Mouse (Mus musculus): ENCODE results near the gene Naxd.
"Not testable (repeated sequence)": the region's sequence is repeated elsewhere in the genome, so short reads cannot be mapped to it uniquely, and the experiment has no call there.

Naxd gene

DNA sequence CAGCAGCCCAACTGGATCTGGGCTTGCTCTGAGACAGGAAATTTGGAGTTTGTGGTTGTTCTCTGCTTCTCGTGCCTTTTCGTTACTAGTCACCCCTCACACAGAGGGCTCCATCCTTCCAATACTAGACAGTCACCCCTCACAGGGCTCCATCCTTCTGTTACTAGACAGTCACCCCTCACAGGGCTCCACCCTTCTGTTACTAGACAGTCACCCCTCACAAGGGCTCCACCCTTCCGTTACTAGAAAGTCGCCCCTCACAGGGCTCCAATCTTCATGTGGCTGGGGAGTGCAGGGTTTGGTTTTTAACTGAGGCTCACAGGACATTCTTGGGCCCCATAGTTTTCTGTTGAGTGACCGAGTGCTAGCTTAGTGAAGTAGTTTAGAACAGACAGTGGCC lies 15.9 kb downstream of the Naxd start:
- no peak for DNase-seq (ENCODE audit: low spot score)

GRCm38 (mm10) chr8:11516292-11516691 lies 19.0 kb downstream of the Naxd start:
- no peak for DNase-seq (ENCODE audit: low spot score)

DNA sequence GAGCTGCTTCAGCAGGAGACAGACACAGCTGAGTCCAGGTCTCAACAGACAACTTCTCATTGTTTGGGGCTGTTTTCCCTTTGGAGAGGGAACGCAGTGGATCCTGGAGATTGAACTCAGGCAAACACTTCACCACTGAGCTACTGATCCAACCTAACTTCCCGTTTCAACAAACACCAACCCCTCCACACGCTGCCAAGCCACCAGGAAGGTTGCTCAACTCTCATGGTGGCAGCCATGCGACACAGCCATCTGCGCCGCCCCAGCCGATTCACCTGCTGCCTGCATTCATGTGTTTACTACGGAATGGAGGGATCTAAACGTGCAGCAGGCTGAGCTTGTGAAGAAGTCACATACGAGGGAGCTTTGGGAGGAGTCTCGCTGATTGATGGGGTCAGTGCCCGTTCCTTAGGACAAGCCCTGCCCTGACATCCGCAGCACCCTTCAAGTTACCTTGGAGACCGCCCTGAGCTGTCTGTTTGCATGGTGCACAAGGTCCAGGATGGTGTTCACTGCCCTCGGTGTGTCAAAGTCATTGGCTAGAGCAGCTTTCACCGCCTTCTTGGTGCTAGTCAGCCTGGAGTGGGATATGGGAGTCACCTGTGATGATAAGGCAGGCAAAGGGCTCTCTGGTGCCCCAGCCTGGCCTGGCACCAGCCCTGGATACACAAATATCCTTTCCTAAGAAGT lies 20.2 kb downstream of the Naxd start:
- no peak for DNase-seq (ENCODE audit: low spot score)

DNA sequence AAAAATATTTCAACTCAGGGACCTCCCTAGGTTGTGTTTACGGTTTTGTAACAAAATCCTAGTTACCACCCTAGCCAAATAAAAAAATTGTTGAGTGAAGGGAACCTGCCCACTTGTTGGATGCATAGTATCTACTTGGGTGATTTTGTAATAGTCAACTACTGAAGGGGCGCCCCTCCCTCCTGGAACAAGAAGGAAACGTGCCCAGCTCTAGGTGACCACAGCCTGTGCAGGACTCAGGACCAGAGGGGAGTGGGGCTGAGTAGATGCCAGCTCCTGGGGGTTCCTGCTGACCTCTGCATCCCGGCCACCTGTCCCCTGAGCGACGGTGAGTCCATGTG lies 20.7 kb downstream of the Naxd start:
- DNase-seq (ENCODE audit: low spot score): no peak

DNA sequence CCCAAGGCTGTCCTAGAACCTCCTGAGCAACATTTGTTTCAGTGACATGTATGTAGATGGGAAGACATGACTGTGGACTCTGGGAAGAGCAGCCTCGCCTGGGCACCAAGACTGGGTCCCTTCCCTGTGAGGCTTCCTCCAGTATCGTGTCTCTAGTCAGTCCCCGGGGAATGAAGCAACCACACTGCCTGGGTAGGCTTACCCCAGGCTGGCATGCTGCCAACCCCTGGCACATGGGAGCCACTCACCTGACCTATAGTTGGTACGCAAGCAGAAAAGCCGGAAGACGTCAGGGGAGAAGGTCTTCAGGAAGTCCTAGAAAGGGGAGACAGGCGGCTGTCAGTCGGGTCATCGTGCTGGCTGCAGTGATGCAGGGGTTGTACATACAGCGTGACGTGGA lies 21.4 kb downstream of the Naxd start:
- no peak for DNase-seq (ENCODE audit: low spot score)

GRCm38 (mm10) chr8:11523331-11523730 lies 26.0 kb downstream of the Naxd start:
- no peak for DNase-seq (ENCODE audit: low spot score)

GRCm38 (mm10) chr8:11530155-11530770 lies 33.0 kb downstream of the Naxd start:
- DNase-seq (ENCODE audit: low spot score): no peak

DNA sequence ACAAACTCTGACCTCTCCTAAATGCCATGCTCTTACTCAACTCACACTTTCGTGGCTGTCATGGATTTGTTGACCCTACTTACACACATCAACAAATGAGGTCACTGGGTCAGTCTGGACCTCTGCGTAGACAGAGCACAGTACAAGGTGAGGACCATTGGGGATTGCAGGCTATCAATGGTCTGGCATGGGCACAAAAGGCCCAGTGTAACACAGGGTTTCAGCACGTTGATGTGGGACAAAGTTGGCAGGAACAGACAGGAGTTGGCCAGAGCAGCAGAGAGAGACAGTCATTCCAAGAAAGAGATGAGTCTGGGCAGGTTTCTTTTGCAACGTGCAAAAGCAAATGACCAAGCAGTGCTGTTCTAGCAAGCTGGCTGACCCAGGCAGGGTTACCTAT lies 33.5 kb downstream of the Naxd start:
- no peak for DNase-seq (ENCODE audit: low spot score)

- DNase-seq (ENCODE audit: low spot score): no peak
Observed at GRCm38 (mm10) chr8:11534494-11534893, 37.2 kb downstream of the Naxd start.

DNA sequence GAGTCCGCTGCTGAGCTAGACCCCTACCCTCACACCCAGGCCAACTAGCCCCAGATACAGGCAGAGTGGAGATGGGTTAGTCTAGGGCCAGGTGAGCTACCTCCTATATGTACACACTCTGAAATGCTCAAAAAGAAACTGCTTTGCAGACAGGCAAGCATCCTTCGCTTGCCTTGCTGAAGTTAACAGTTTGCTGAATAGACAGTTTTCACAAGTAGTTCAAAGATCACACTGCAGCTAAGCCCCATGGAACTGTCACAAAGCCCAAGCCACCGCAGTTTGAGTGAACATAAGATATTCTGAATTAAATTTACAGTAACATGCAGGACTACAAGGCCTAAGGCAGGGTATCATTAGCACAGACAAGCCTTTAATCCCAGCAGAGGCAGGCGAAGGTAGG lies 41.7 kb downstream of the Naxd start:
- DNase-seq (ENCODE audit: low spot score): no peak

GRCm38 (mm10) chr8:11540182-11540581 lies 42.9 kb downstream of the Naxd start:
- DNase-seq (ENCODE audit: low spot score): no peak

DNA sequence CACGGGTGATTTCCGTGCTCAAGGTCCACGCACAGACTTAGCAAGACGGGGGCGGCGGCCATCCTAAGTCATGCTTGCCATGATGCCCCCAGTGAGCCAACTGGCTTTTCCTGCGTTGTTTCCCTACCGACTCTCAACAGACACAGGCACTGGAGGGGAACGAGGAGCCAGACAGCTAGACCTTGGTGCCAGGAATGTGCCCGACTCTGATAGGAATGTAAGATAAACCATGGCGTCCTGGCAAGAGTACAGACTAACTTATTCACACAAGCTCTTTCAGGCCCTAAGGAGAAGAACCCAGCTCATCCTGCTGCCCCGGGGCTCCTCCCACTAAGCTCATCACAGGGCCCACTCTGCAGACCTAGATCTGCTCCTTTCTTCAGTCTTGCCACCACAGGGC lies 44.7 kb downstream of the Naxd start:
- peak; percentile 18 for DNase-seq (ENCODE audit: low spot score)

- DNase-seq (ENCODE audit: low spot score): no peak
Observed at GRCm38 (mm10) chr8:11542866-11543265, 45.6 kb downstream of the Naxd start.

- peak; percentile 22 for DNase-seq (ENCODE audit: low spot score)
Observed at GRCm38 (mm10) chr8:11544386-11544785, 47.1 kb downstream of the Naxd start.

DNA sequence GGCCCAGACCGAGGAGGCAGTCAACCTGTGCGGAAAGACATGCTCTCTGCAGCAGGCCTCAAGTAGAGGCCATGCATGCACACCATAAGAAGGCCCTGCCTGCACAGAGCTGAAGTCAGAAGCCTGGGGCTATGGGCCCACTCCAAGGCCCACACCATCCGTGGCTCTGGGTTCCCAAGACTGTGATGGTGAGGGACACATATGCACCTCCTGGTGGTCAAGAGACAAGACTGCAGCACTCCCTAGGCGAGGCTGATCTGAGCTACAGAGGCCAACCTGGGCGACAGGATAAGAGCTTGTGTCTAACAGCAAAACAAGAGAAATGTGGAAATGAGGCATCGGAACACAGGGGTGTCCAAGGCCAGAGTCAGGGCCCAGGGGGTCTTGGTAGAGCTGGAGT lies 49.8 kb downstream of the Naxd start:
- DNase-seq (ENCODE audit: low spot score): no peak

GRCm38 (mm10) chr8:11549706-11550105 lies 52.4 kb downstream of the Naxd start:
- DNase-seq (ENCODE audit: low spot score): peak; percentile 35

GRCm38 (mm10) chr8:11550281-11550948 lies 53.1 kb downstream of the Naxd start, which contains the start of gene Cars2:
Gene Cars2 (minus strand): TSS chr8:11550783.
- peak; percentile 93 for DNase-seq (ENCODE audit: low spot score)

GRCm38 (mm10) chr8:11551497-11551896 lies 54.2 kb downstream of the Naxd start:
- DNase-seq (ENCODE audit: low spot score): not testable (repeated sequence)

DNA sequence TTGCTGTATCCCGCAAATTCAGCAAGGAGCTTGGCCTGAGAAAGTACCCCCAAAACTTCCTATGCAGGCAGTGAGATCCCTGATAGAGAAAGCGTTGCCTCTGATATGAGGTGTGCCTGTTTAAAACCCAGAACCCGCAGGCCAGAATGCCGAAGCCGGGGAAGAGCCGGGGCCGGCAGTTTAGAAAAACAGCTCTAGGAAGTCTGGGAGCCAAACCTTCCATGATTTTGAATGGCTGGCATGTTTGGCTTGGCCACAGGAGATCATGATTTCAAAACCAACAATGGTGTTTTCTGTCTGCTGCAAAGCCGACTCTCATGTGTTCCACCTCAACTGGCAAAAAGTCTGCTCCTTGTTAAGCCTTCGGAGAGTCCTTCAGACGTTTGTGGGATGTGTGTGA lies 55.1 kb downstream of the Naxd start:
- no peak for DNase-seq (ENCODE audit: low spot score)

- peak; percentile 94 for DNase-seq (ENCODE audit: low spot score)
Observed at GRCm38 (mm10) chr8:11554799-11555719, 57.8 kb downstream of the Naxd start, which contains the start of gene Ing1. Gene Ing1 (plus strand): TSS chr8:11555571.

- peak; percentile 99 for DNase-seq (ENCODE audit: low spot score)
Observed at GRCm38 (mm10) chr8:11555720-11556591, 58.6 kb downstream of the Naxd start.
